Mouse (Mus musculus) lung, embryonic 16.5 days (tissue): ENCODE measurements around the gene Olfr1055. TPM values are rescaled to one million over a fixed set of nuclear protein-coding genes. Genes with fewer than 3 reads are reported as not detected.
"Not testable (repeated sequence)": the region's sequence is repeated elsewhere in the genome, so short reads cannot be mapped to it uniquely, and the experiment has no call there.

Experiments
- ATAC-seq: fragments of 200-750 bp; cut with Nextera tagmentation; 2 replicates; pipeline ENCODE4 v1.8.0; 2017; ENCODE audit warnings: low read depth, mild to moderate bottlenecking, moderate library complexity
- H3K27ac ChIP-seq: fragments of 300-500 bp; sonication (generic); 2 replicates; pipeline ENCODE4 v1.5.1; 2014; ENCODE audit warnings: mild to moderate bottlenecking, control low read depth, low read length
- H3K27me3 ChIP-seq: fragments of 300-500 bp; sonication (generic); 2 replicates; pipeline ENCODE4 v1.6.1; 2014; ENCODE audit warnings: low read depth, low read length, mixed read lengths; ENCODE audit not compliant: control insufficient read depth, insufficient read depth
- H3K36me3 ChIP-seq: fragments of 300-500 bp; sonication (generic); 2 replicates; pipeline ENCODE4 v1.6.1; 2014; ENCODE audit warnings: low read length; ENCODE audit not compliant: control insufficient read depth, insufficient read depth
- H3K4me1 ChIP-seq: fragments of 300-500 bp; sonication (generic); replicated peaks from 2 replicates; pipeline ENCODE4 v1.6.1; 2014; ENCODE audit warnings: low read length, mixed read lengths; ENCODE audit not compliant: control insufficient read depth, insufficient read depth
- H3K4me2 ChIP-seq: fragments of 300-500 bp; sonication (generic); 2 replicates; pipeline ENCODE4 v1.6.1; 2014; ENCODE audit warnings: low read depth, low read length, control low read depth
- H3K4me3 ChIP-seq: fragments of 300-500 bp; sonication (generic); 2 replicates; pipeline ENCODE4 v1.5.1; 2014; ENCODE audit warnings: mild to moderate bottlenecking, low read length, control low read depth
- H3K9ac ChIP-seq: fragments of 300-500 bp; sonication (generic); 2 replicates; pipeline ENCODE4 v1.6.1; 2014; ENCODE audit warnings: low read length, control low read depth
- H3K9me3 ChIP-seq: fragments of 300-500 bp; sonication (generic); 2 replicates; pipeline ENCODE4 v1.6.1; 2016; ENCODE audit warnings: low read length; ENCODE audit not compliant: control insufficient read depth
- WGBS: fragments of 180-500 bp; shearing (Covaris S2); extraction: QIAGEN DNeasy Blood & Tissue Kit; methylation state at CpG from one replicate; pipeline ENCODE4 v1.1.7; 2014; 5-methylcytosine and 5-hydroxymethylcytosine counted together
- polyA plus RNA-seq: library from polyadenylated mRNA; unstranded; fragments of >200 nt; fragmentation: Nextera tagmentation; extraction: Ambion mirVana; gene quantifications from 2 replicates; pipeline ENCODE4 v1.2.1, GENCODE M21; 2015

Gene Olfr1055
- not detected in 2 replicates for polyA plus RNA-seq

DNA sequence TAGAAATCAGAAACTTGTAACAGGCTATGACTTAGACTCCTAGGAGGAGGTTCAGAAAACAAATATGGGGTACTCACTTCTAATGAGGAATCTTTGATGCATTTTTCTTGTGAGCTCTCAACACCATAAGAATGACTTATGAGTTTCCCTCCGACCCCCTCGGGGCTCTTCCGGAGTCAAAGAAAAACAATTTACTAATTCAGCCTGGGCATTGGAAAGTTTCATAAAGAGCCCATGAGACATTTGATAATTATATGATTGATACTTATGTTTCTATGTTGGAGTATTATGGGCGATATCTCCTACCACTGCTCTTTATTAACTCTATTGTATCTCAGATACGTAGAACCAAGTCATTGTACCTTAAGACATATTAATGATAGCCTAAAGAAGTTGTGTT is at the start of gene Olfr1055:
Gene Olfr1055 (minus strand): TSS at position 101 of the 400 bp plus-strand sequence.
- H3K27ac ChIP-seq, result no peak within 1 kb of the TSS
- 82% methylated on average over 5 of the region's 5 CpGs for WGBS
- no peak within 1 kb of the TSS for H3K4me3 ChIP-seq
- H3K9me3 ChIP-seq, result no peaks in the 10 kb centered on the region
- no peaks in the 10 kb centered on the region for H3K4me1 ChIP-seq
- ATAC-seq, result no peak
- H3K27me3 ChIP-seq, result no peaks in the 10 kb centered on the region
- H3K36me3 ChIP-seq, result no peaks in the 10 kb centered on the region
- no peak within 1 kb of the TSS for H3K4me2 ChIP-seq
- no peak within 1 kb of the TSS for H3K9ac ChIP-seq

DNA sequence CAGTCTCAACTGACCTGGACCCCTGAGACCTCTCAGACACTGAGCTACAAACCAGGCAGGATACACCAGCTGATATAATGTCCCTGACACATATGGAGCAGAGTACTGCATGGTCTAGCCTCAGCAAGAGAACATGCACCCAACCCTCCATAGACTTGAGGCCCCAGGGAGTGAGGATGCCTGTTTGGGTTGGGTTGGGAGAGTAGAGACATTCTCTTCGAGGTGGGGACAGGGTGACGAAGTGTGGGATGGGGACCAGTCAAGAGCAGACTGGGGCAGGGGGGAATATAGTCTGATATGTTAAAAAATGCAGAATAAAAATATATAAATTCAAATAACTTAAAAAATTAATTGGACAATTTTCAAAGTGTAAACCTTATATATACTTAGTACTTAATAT is 45.0 kb upstream of the Olfr1055 start:
- Histone ChIP-seq H3K36me3 (no peaks in the 10 kb centered on the region), H3K27me3 (no peaks in the 10 kb centered on the region), H3K4me2 (no peak overlapping the region), H3K9me3 (no peaks in the 10 kb centered on the region), H3K27ac (no peak overlapping the region), H3K4me3 (no peak overlapping the region), H3K9ac (no peak overlapping the region), H3K4me1 (no peaks in the 10 kb centered on the region)
- 78% methylated on average over 2 of the region's 2 CpGs for WGBS
- no peak for ATAC-seq

DNA sequence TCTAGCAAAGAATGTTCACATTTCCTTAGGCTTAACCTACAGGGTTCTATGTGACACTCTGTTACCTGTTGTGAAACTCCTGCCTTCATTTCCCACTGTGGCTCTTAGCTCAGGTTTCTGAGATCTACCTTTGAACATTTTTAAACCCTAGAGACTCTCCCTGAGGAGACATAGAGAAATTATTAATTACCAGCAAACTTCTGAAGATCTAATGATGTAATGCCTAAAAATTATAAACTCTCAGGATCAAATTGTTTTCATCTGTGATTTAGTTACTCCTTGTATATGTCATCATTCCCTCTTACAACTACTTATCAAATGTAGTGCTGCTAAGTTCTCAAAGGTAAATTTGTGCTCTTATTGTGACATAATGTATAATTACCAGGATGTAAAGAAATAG is 38.4 kb upstream of the Olfr1055 start, which contains the start of gene Olfr1058:
Gene Olfr1058 (minus strand): TSS at position 101 of the 400 bp plus-strand sequence.
- H3K4me1 ChIP-seq, H3K36me3 ChIP-seq, ATAC-seq, H3K27me3 ChIP-seq, H3K4me3 ChIP-seq, H3K4me2 ChIP-seq, H3K9me3 ChIP-seq, H3K27ac ChIP-seq, H3K9ac ChIP-seq: not testable (repeated sequence)

DNA sequence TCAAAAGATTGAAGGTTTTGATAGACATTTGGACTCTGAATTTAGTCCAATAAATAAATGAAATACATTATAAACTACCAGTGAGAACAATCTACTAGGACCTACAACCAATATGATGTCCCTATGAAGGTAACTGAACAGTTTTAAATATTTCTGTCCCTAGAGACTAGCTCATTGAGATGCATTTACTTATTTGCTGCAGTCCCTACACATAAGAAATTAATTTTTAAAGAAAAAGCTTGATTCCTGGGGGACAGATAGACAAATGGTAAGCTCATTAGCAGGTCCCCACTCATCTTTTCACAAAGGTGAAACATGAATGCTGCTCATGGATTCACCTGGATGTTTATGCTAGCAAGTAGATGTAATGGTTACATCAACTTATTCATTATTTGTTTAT is 28.2 kb upstream of the Olfr1055 start, which contains the start of gene Olfr1057:
Gene Olfr1057 (minus strand): TSS at position 101 of the 400 bp plus-strand sequence.
- H3K36me3 ChIP-seq, result no peaks in the 10 kb centered on the region
- no peak within 1 kb of the TSS for H3K9ac ChIP-seq
- no peaks in the 10 kb centered on the region for H3K4me1 ChIP-seq
- no peak within 1 kb of the TSS for H3K4me2 ChIP-seq
- H3K27ac ChIP-seq, result no peak within 1 kb of the TSS
- no peak for ATAC-seq
- no peaks in the 10 kb centered on the region for H3K27me3 ChIP-seq
- no peak within 1 kb of the TSS for H3K4me3 ChIP-seq
- H3K9me3 ChIP-seq, result no peaks in the 10 kb centered on the region

DNA sequence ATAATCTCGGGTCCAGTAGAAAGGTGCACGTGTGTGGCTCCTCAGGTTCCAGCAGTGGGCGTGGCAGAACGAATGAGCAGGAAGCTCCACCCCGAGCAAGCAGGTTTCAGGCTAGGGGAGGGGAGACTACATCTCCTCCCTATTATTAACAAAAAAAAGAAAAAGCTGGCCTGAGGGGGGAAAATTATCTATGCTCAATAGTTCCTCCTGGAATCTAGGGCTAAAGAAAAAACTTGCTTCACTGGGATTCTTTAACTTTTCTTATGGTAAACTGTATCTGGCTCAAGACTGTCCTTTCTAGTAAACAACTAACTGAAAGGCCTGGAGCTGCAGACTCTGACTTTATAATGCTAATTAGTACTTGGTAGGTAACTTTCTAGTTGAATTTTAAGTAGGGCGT is 16.3 kb upstream of the Olfr1055 start:
- H3K27me3 ChIP-seq, H3K36me3 ChIP-seq, H3K4me2 ChIP-seq, H3K9ac ChIP-seq, H3K4me1 ChIP-seq, ATAC-seq, H3K4me3 ChIP-seq, H3K9me3 ChIP-seq, H3K27ac ChIP-seq: not testable (repeated sequence)
- WGBS, result 83% methylated on average over 1 of the region's 6 CpGs

DNA sequence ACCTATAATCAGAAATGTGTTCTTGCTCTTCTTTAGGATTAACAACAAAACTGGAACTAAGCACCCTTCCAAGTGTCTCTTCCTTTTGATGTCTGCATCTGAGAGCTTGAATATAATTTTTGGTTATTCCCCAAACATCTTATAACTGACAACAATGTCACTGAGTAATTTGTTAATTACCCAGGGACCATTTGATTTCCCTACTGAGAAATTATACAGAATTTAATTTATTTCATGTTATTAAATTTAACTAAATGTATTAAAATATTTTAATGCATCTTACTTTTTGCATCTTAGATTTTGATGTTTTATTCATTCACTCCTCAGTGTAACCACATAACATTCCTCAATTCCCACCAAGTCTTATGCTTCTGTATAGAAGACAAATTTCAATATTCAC is 12.3 kb upstream of the Olfr1055 start, which contains the start of gene Olfr1056:
Gene Olfr1056 (minus strand): TSS at position 101 of the 400 bp plus-strand sequence.
- H3K9me3 ChIP-seq, result no peaks in the 10 kb centered on the region
- H3K36me3 ChIP-seq, result no peaks in the 10 kb centered on the region
- H3K27ac ChIP-seq, result no peak within 1 kb of the TSS
- H3K4me1 ChIP-seq, result no peaks in the 10 kb centered on the region
- H3K4me3 ChIP-seq, result no peak within 1 kb of the TSS
- H3K4me2 ChIP-seq, result no peak within 1 kb of the TSS
- no peaks in the 10 kb centered on the region for H3K27me3 ChIP-seq
- ATAC-seq, result no peak
- H3K9ac ChIP-seq, result no peak within 1 kb of the TSS

DNA sequence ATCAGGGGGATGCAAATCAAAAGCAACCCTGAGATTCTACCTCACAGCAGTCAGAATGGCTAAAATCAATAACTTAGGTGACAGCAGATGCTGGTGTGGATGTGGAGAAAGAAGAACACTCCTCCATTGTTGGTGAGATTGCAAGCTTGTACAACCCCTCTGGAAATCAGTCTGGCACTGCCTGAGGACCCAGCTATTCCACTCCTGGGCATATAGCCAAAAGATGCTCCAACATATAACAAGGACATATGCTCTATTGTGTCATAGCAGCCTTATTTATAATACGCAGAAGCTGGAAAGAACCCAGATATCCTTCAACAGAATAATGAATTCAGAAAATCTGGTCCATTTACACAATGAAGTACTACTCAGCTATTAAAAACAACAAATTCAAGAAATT is 1.7 kb upstream of the Olfr1055 start:
- not testable (repeated sequence) for H3K9ac ChIP-seq, H3K27ac ChIP-seq, H3K9me3 ChIP-seq, H3K4me1 ChIP-seq, H3K4me3 ChIP-seq, ATAC-seq, H3K27me3 ChIP-seq, H3K36me3 ChIP-seq, H3K4me2 ChIP-seq
- 81% methylated on average over 1 of the region's 1 CpGs for WGBS

DNA sequence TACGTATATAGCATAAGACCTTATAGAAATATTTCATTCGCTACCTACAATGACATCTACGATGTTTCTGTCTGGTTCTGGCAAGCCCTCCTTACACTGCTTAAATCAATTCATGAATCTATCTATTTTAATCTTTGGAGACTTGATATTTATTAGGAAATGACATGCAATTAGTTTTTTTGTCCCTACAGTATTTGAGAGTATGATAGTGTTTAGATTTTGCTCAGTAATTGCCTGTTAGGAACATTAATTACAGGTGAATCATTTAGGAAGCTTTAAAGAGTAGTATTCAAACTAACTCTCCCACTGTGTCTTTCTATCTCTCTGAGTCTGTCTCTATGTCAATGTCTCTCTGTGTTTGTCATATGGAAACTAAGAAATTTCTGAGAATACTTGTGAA is 14.8 kb downstream of the Olfr1055 start, which contains the start of gene Olfr1054:
Gene Olfr1054 (minus strand): TSS at position 101 of the 400 bp plus-strand sequence.
- no peak within 1 kb of the TSS for H3K9ac ChIP-seq
- H3K4me3 ChIP-seq, result no peak within 1 kb of the TSS
- 77% methylated on average over 3 of the region's 3 CpGs for WGBS
- H3K4me2 ChIP-seq, result no peak within 1 kb of the TSS
- ATAC-seq, result no peak
- H3K9me3 ChIP-seq, result no peaks in the 10 kb centered on the region
- no peaks in the 10 kb centered on the region for H3K36me3 ChIP-seq
- no peaks in the 10 kb centered on the region for H3K27me3 ChIP-seq
- no peaks in the 10 kb centered on the region for H3K4me1 ChIP-seq
- no peak within 1 kb of the TSS for H3K27ac ChIP-seq

DNA sequence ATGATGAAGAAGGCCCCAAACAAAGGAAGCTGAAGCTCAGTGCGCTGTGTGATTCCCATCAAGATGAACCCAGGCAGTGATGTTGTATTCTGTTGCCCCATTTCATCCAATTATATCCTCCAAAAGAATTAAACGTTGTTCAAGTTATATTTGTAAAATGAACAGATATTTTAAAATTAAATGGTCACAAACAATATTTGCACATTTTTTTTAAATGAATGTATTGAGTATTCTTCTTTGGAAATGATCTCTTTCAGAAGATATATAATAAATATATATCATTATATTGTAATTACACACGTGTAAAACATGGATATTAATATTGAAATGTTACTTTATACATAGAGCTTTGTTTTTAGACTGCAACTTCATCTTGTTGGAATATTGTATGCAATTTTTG is 34.9 kb downstream of the Olfr1055 start, which contains the start of gene Olfr1053:
Gene Olfr1053 (minus strand): TSS at position 101 of the 400 bp plus-strand sequence.
- Histone ChIP-seq H3K4me1 (no peaks in the 10 kb centered on the region), H3K27ac (no peak within 1 kb of the TSS), H3K27me3 (no peaks in the 10 kb centered on the region), H3K4me2 (no peak within 1 kb of the TSS), H3K9me3 (no peaks in the 10 kb centered on the region), H3K9ac (no peak within 1 kb of the TSS), H3K4me3 (no peak within 1 kb of the TSS), H3K36me3 (no peaks in the 10 kb centered on the region)
- no peak for ATAC-seq
- 57% methylated on average over 3 of the region's 3 CpGs for WGBS
